Mouse (Mus musculus): ENCODE data around the gene Gm28845. TPM values are rescaled to one million over a fixed set of nuclear protein-coding genes. Genes with fewer than 3 reads are reported as not detected.

Gene Gm28845
- polyA plus RNA-seq, 1 experiment from 2014 or later = not detected

GRCm38 (mm10) chr1:65096953-65097352 lies 22.4 kb downstream of the Gm28845 start:
- H3K4me3 ChIP-seq (replicated peaks) = no peak overlapping the region
- no peaks in the 10 kb centered on the region for H3K4me1 ChIP-seq
- H3K9ac ChIP-seq (replicated peaks) = no peak overlapping the region
- H3K27me3 ChIP-seq (replicated peaks) = no peaks in the 10 kb centered on the region
- no peaks in the 10 kb centered on the region for H3K9me3 ChIP-seq (replicated peaks)
- H3K36me3 ChIP-seq = no peaks in the 10 kb centered on the region
- no peak overlapping the region for H3K4me2 ChIP-seq
- WGBS = 90% methylated on average over 3 of the region's 3 CpGs
- ATAC-seq (ENCODE audit: low FRiP score) = no peak
- no peak overlapping the region for H3K27ac ChIP-seq (replicated peaks)

GRCm38 (mm10) chr1:65091566-65091965 lies 27.8 kb downstream of the Gm28845 start:
- no peak overlapping the region for H3K4me2 ChIP-seq
- no peak for ATAC-seq (ENCODE audit: low FRiP score)
- no peaks in the 10 kb centered on the region for H3K36me3 ChIP-seq
- no peaks in the 10 kb centered on the region for H3K27me3 ChIP-seq (replicated peaks)
- no peaks in the 10 kb centered on the region for H3K9me3 ChIP-seq (replicated peaks)
- no peak overlapping the region for H3K27ac ChIP-seq (replicated peaks)
- WGBS = 94% methylated on average over 3 of the region's 3 CpGs
- no peak overlapping the region for H3K9ac ChIP-seq (replicated peaks)
- no peak overlapping the region for H3K4me3 ChIP-seq (replicated peaks)
- H3K4me1 ChIP-seq = no peaks in the 10 kb centered on the region

GRCm38 (mm10) chr1:65090370-65090769 lies 29.0 kb downstream of the Gm28845 start:
- Histone ChIP-seq H3K9ac (replicated peaks) (no peak overlapping the region), H3K27ac (replicated peaks) (no peak overlapping the region), H3K4me3 (replicated peaks) (no peak overlapping the region), H3K27me3 (replicated peaks) (no peaks in the 10 kb centered on the region), H3K9me3 (replicated peaks) (no peaks in the 10 kb centered on the region), H3K4me2 (no peak overlapping the region), H3K4me1 (no peaks in the 10 kb centered on the region), H3K36me3 (no peaks in the 10 kb centered on the region)
- WGBS = 87% methylated on average over 2 of the region's 2 CpGs
- ATAC-seq (ENCODE audit: low FRiP score) = no peak

GRCm38 (mm10) chr1:65088567-65089356 lies 30.6 kb downstream of the Gm28845 start:
- Histone ChIP-seq H3K36me3 (no peaks in the 10 kb centered on the region), H3K9me3 (replicated peaks) (no peaks in the 10 kb centered on the region), H3K9ac (replicated peaks) (no peak overlapping the region), H3K4me3 (replicated peaks) (no peak overlapping the region), H3K27ac (replicated peaks) (no peak overlapping the region), H3K27me3 (replicated peaks) (no peaks in the 10 kb centered on the region), H3K4me2 (no peak overlapping the region), H3K4me1 (no peaks in the 10 kb centered on the region)
- no peak for ATAC-seq (ENCODE audit: low FRiP score)
- WGBS = 82% methylated on average over 6 of the region's 6 CpGs

- H3K4me3 ChIP-seq (replicated peaks) = no peak within 1 kb of the TSS
- H3K4me1 ChIP-seq = peaks cover 4% of the 10 kb centered on the region; the same call in 1 of the 2 replicates
- 28% methylated on average over 7 of the region's 7 CpGs for WGBS
- peak within 1 kb of the TSS; percentile 20 for H3K4me2 ChIP-seq
- H3K36me3 ChIP-seq = no peaks in the 10 kb centered on the region
- no peak for ATAC-seq (ENCODE audit: low FRiP score)
- no peaks in the 10 kb centered on the region for H3K27me3 ChIP-seq (replicated peaks)
- no peak within 1 kb of the TSS for H3K27ac ChIP-seq (replicated peaks)
- H3K9me3 ChIP-seq (replicated peaks) = no peaks in the 10 kb centered on the region
- no peak within 1 kb of the TSS for H3K9ac ChIP-seq (replicated peaks)
These were observed 37.2 kb downstream of the Gm28845 start, which contains the start of gene Crygb for GRCm38 (mm10) chr1:65082188-65082587. TSS of gene Crygb (minus strand) at chr1:65082288.

GRCm38 (mm10) chr1:65075607-65076006 lies 43.8 kb downstream of the Gm28845 start:
- Histone ChIP-seq H3K9me3 (replicated peaks) (no peaks in the 10 kb centered on the region), H3K4me3 (replicated peaks) (no peak overlapping the region), H3K27ac (replicated peaks) (no peak overlapping the region), H3K4me2 (no peak overlapping the region), H3K27me3 (replicated peaks) (no peaks in the 10 kb centered on the region), H3K9ac (replicated peaks) (no peak overlapping the region), H3K4me1 (no peaks in the 10 kb centered on the region), H3K36me3 (no peaks in the 10 kb centered on the region)
- WGBS = 28% methylated on average over 5 of the region's 5 CpGs
- no peak for ATAC-seq (ENCODE audit: low FRiP score)

GRCm38 (mm10) chr1:65073589-65073988 lies 45.8 kb downstream of the Gm28845 start, which contains the start of gene Crygc:
TSS of gene Crygc (minus strand) at chr1:65073689.
- Histone ChIP-seq H3K36me3 (no peaks in the 10 kb centered on the region), H3K4me2 (no peak within 1 kb of the TSS), H3K4me1 (no peaks in the 10 kb centered on the region), H3K9ac (replicated peaks) (no peak within 1 kb of the TSS), H3K27me3 (replicated peaks) (no peaks in the 10 kb centered on the region), H3K9me3 (replicated peaks) (no peaks in the 10 kb centered on the region), H3K27ac (replicated peaks) (no peak within 1 kb of the TSS), H3K4me3 (replicated peaks) (no peak within 1 kb of the TSS)
- no peak for ATAC-seq (ENCODE audit: low FRiP score)
- WGBS = 67% methylated on average over 6 of the region's 6 CpGs

- Histone ChIP-seq H3K4me1 (no peaks in the 10 kb centered on the region), H3K4me3 (replicated peaks) (no peak overlapping the region), H3K36me3 (no peaks in the 10 kb centered on the region), H3K9me3 (replicated peaks) (no peaks in the 10 kb centered on the region), H3K4me2 (no peak overlapping the region), H3K27ac (replicated peaks) (no peak overlapping the region), H3K9ac (replicated peaks) (no peak overlapping the region), H3K27me3 (replicated peaks) (no peaks in the 10 kb centered on the region)
- ATAC-seq (ENCODE audit: low FRiP score) = no peak
These were observed 51.5 kb downstream of the Gm28845 start for GRCm38 (mm10) chr1:65067842-65068241.

GRCm38 (mm10) chr1:65064201-65064600 lies 55.2 kb downstream of the Gm28845 start:
- WGBS = 71% methylated on average over 15 of the region's 15 CpGs
- Histone ChIP-seq H3K4me1 (no peaks in the 10 kb centered on the region), H3K9ac (replicated peaks) (no peak overlapping the region), H3K27me3 (replicated peaks) (no peaks in the 10 kb centered on the region), H3K9me3 (replicated peaks) (no peaks in the 10 kb centered on the region), H3K27ac (replicated peaks) (no peak overlapping the region), H3K36me3 (no peaks in the 10 kb centered on the region), H3K4me2 (no peak overlapping the region), H3K4me3 (replicated peaks) (no peak overlapping the region)
- ATAC-seq (ENCODE audit: low FRiP score) = no peak

GRCm38 (mm10) chr1:65063352-65063751 lies 56.0 kb downstream of the Gm28845 start, which contains the start of gene Crygd:
TSS of gene Crygd (minus strand) at chr1:65063452.
- whole genome bisulfite sequencing = 52% methylated on average over 8 of the region's 8 CpGs
- H3K9ac ChIP-seq (replicated peaks) = no peak within 1 kb of the TSS
- H3K4me2 ChIP-seq = no peak within 1 kb of the TSS
- H3K27me3 ChIP-seq (replicated peaks) = no peaks in the 10 kb centered on the region
- no peaks in the 10 kb centered on the region for H3K9me3 ChIP-seq (replicated peaks)
- H3K4me3 ChIP-seq (replicated peaks) = no peak within 1 kb of the TSS
- H3K4me1 ChIP-seq = no peaks in the 10 kb centered on the region
- H3K27ac ChIP-seq (replicated peaks) = no peak within 1 kb of the TSS
- no peak for ATAC-seq (ENCODE audit: low FRiP score)
- no peaks in the 10 kb centered on the region for H3K36me3 ChIP-seq

- H3K4me1 ChIP-seq = no peaks in the 10 kb centered on the region
- WGBS = 42% methylated on average over 2 of the region's 2 CpGs
- H3K36me3 ChIP-seq = no peaks in the 10 kb centered on the region
- no peak overlapping the region for H3K4me2 ChIP-seq
- no peaks in the 10 kb centered on the region for H3K27me3 ChIP-seq (replicated peaks)
- no peak overlapping the region for H3K9ac ChIP-seq (replicated peaks)
- H3K9me3 ChIP-seq (replicated peaks) = 0 out of 2 replicates have a peak, but pooled peaks cover 2% of the 10 kb centered on the region
- H3K4me3 ChIP-seq (replicated peaks) = no peak overlapping the region
- no peak overlapping the region for H3K27ac ChIP-seq (replicated peaks)
- ATAC-seq (ENCODE audit: low FRiP score) = no peak
These were observed 67.2 kb downstream of the Gm28845 start for GRCm38 (mm10) chr1:65052140-65052539.

- ATAC-seq (ENCODE audit: low FRiP score) = no peak
- no peaks in the 10 kb centered on the region for H3K27me3 ChIP-seq (replicated peaks)
- no peaks in the 10 kb centered on the region for H3K36me3 ChIP-seq
- H3K4me1 ChIP-seq = no peaks in the 10 kb centered on the region
- no peak overlapping the region for H3K9ac ChIP-seq (replicated peaks)
- H3K4me3 ChIP-seq (replicated peaks) = no peak overlapping the region
- H3K27ac ChIP-seq (replicated peaks) = no peak overlapping the region
- WGBS = 69% methylated on average over 7 of the region's 7 CpGs
- H3K4me2 ChIP-seq = no peak overlapping the region
- H3K9me3 ChIP-seq (replicated peaks) = 0 out of 2 replicates have a peak, but pooled peaks cover 2% of the 10 kb centered on the region
These were observed 67.7 kb downstream of the Gm28845 start for GRCm38 (mm10) chr1:65051696-65052095.
